30 mouse cellular contexts compared by ENCODE assay signal in the genomic region with DNA sequence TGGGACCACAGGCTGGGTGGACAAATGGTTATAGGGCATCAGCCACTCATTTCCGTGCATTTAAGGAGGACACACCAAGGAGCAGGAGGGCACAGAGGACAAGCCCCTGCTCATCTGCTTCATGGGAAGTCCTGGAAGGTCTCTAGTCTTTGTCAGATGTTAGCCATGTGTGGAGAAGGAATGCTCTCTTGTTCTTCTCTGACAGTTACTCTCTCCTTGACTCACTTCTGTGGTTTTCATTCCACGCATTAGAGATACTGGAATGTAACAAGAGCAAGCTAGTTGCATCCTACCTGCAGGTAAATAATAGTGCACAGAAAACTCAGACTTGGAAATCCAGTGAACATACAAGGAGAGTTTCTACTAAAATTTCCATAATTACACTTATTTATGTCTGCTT.
"Had no signal": no experiment of that assay in that cellular context is flagged by ENCODE, and none has a peak within 500 bp of the region (broad histone marks: within the 10 kb centered on the region; RNA-seq: fewer than 3 reads in every experiment).

No protein-coding gene starts in this region.

- H3K27ac ChIP-seq: left cerebral cortex, adult 2 months; limb, embryonic 12.5 days; limb, embryonic 13.5 days; limb, embryonic 15.5 days; liver, embryonic 12.5 days; liver, embryonic 13.5 days; liver, embryonic 14.5 days; liver, embryonic 15.5 days; lung, embryonic 15.5 days; macrophage; midbrain, embryonic 10.5 days; midbrain, embryonic 12.5 days; midbrain, embryonic 13.5 days; midbrain, embryonic 15.5 days; neural tube, embryonic 12.5 days had no signal

- ATAC-seq: liver, embryonic 12.5 days; liver, postnatal 0 days; lung, postnatal 0 days had no signal

- DNase-seq: left cerebral cortex, postnatal 4 days; liver; liver, embryonic 13.5 days; liver, postnatal 0 days; lung, adult 18-20 months; lung, adult 2 months; lung, embryonic 14.5 days; lung, postnatal 10 days; lung, postnatal 14 days; lung, postnatal 36 days; lung, postnatal 4 days had no signal

- H3K4me1 ChIP-seq: limb, embryonic 12.5 days; limb, embryonic 13.5 days; limb, embryonic 15.5 days; liver, embryonic 12.5 days; liver, embryonic 13.5 days; liver, embryonic 15.5 days; lung, embryonic 15.5 days; megakaryocyte, embryonic 14.5 days; midbrain, embryonic 10.5 days; midbrain, embryonic 12.5 days; midbrain, embryonic 15.5 days; neural tube, embryonic 12.5 days had no signal

- H3K27me3 ChIP-seq: limb, embryonic 12.5 days; limb, embryonic 13.5 days; limb, embryonic 15.5 days; liver, embryonic 12.5 days; liver, embryonic 13.5 days; liver, embryonic 15.5 days; lung, embryonic 15.5 days; megakaryocyte, embryonic 14.5 days; midbrain, embryonic 12.5 days; midbrain, embryonic 13.5 days; midbrain, embryonic 15.5 days; neural tube, embryonic 12.5 days had no signal

- H3K9ac ChIP-seq: limb, embryonic 12.5 days; limb, embryonic 13.5 days; limb, embryonic 15.5 days; liver, embryonic 12.5 days; liver, embryonic 13.5 days; liver, embryonic 14.5 days; liver, embryonic 15.5 days; liver, postnatal 0 days; lung, embryonic 14.5 days; lung, embryonic 15.5 days; midbrain, embryonic 12.5 days; midbrain, embryonic 13.5 days; midbrain, embryonic 15.5 days; neural tube, embryonic 12.5 days had no signal

- H3K9me3 ChIP-seq: limb, embryonic 12.5 days; limb, embryonic 13.5 days; limb, embryonic 15.5 days; liver, embryonic 12.5 days; liver, embryonic 13.5 days; liver, embryonic 15.5 days; lung, embryonic 15.5 days; megakaryocyte, embryonic 14.5 days; midbrain, embryonic 10.5 days; midbrain, embryonic 12.5 days; midbrain, embryonic 13.5 days; midbrain, embryonic 15.5 days; neural tube, embryonic 12.5 days had no signal

- H3K4me2 ChIP-seq: limb, embryonic 12.5 days; limb, embryonic 13.5 days; limb, embryonic 15.5 days; liver, embryonic 11.5 days; liver, embryonic 12.5 days; liver, embryonic 13.5 days; liver, embryonic 15.5 days; lung, embryonic 14.5 days; lung, embryonic 15.5 days; midbrain, embryonic 11.5 days; midbrain, embryonic 12.5 days; midbrain, embryonic 13.5 days; midbrain, embryonic 15.5 days; neural tube, embryonic 12.5 days had no signal

- H3K4me3 ChIP-seq: left cerebral cortex, adult 2 months; limb, embryonic 12.5 days; limb, embryonic 13.5 days; limb, embryonic 15.5 days; liver, embryonic 12.5 days; liver, embryonic 13.5 days; liver, embryonic 15.5 days; lung, embryonic 15.5 days; megakaryocyte, embryonic 14.5 days; midbrain, embryonic 10.5 days; midbrain, embryonic 12.5 days; midbrain, embryonic 13.5 days; midbrain, embryonic 15.5 days; myocyte; neural tube, embryonic 12.5 days had no signal

- H3K36me3 ChIP-seq: liver, embryonic 15.5 days had no signal
